Mouse (Mus musculus) spleen, adult 2 months (tissue): Measurements from ENCODE around the gene Dedd2. TPM values are rescaled to one million over a fixed set of nuclear protein-coding genes. Genes with fewer than 3 reads are reported as not detected.
A peak's percentile ranks its signal among the peaks of the same experiment; 100 is the strongest.

Source experiments
- DNase-seq, 2 experiments: peaks; one replicate each; pipeline versions ENCODE4 v3.0.0 to v3.0.0-alpha.2; 2012 to 2021; ENCODE audit warnings: low spot score in 2 of 2, low read depth in 1 of 2
- H3K27ac ChIP-seq: fragments of 200-500 bp; 2 replicates; pipeline ENCODE4 v1.5.1; 2012; ENCODE audit warnings: low read length, inconsistent platforms; ENCODE audit not compliant: insufficient read depth
- H3K27me3 ChIP-seq: fragments of 200-500 bp; 2 replicates; pipeline ENCODE4 v1.6.1; 2012; ENCODE audit warnings: mild to moderate bottlenecking, moderate library complexity, low read length, inconsistent platforms; ENCODE audit not compliant: control insufficient read depth, insufficient read depth
- H3K36me3 ChIP-seq: fragments of 200-500 bp; 2 replicates; pipeline ENCODE4 v1.6.1; 2012; ENCODE audit warnings: mild to moderate bottlenecking, low read length, inconsistent platforms; ENCODE audit not compliant: control insufficient read depth, insufficient read depth
- H3K4me1 ChIP-seq: fragments of 200-500 bp; 2 replicates; pipeline ENCODE4 v1.6.1; 2011; ENCODE audit warnings: inconsistent platforms; ENCODE audit not compliant: control insufficient read depth, insufficient read depth, insufficient read length
- H3K4me3 ChIP-seq: fragments of 200-500 bp; 2 replicates; pipeline ENCODE4 v1.5.1; 2011; ENCODE audit warnings: mild to moderate bottlenecking, inconsistent platforms; ENCODE audit not compliant: insufficient read depth, insufficient read length; ENCODE audit errors: extremely low read depth
- CTCF ChIP-seq: fragments of 200-500 bp; IDR thresholded peaks from 2 replicates; pipeline ENCODE4 v1.5.1; 2011; ENCODE audit warnings: mild to moderate bottlenecking, inconsistent platforms; ENCODE audit not compliant: insufficient read depth, insufficient read length, insufficient replicate concordance; ENCODE audit errors: extremely low read depth
- POLR2A ChIP-seq: fragments of 200-500 bp; IDR thresholded peaks from 2 replicates; pipeline ENCODE4 v1.6.1; 2011; ENCODE audit warnings: low read depth, low read length, inconsistent platforms
- WGBS: fragments of 180-500 bp; shearing (Covaris S2); methylation state at CpG from one replicate; pipeline ENCODE4 v1.1.7; 2018; 5-methylcytosine and 5-hydroxymethylcytosine counted together
- polyA plus RNA-seq: library from polyadenylated mRNA; depleted of rRNA; stranded (reverse); fragments of >200 nt; gene quantifications from 2 replicates; pipeline ENCODE4 v1.2.3, GENCODE M21; 2012

Gene Dedd2
- polyA plus RNA-seq, 1 experiment, result 77.0 TPM

DNA sequence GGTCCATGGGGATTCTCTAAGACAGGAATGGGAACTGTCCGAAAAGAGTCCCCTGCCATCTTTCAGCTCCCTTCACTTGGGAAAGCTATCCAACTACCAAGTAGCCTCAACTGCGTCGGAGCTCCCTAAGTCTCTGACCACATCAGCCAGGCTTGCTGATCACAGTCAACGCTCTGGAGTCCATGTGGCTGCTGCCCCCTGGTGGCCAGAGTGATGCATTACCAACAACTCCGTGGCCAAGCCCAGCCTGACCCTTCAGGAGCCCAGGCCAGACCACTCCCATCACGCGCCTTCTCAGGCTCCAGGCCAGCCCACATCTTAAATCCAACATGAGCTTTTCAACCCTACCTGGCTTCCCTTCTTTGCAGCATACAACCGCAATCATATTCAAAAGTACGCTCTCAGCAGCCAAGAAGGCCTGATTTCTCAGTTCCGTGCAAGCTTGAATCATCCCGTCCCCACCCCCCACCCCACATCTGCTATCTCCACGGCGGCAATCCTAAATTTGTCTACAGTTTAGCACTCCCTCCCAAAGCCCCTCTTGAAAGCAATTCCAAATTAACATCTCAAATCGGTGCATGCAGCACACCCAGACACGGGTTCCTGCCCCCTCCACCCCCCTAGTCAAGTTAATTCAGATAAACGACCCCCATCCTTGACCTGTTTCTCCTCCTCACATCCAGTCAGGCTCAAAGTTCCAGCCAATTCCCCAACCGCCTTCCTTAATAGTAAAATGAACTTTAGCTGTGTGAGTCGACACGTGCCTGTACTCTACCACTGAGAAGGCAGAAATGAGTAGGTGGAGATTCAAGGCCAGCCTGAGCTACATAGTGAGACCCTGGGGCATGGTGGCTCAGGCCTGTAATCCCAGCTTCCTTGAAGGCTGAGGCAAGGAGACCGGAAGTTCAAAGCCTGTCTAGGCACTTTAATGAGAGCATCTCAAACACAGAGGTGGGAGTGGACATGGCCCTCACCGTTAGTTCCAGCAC lies 32.5 kb downstream of the Dedd2 start:
- WGBS, result 47% methylated on average over 21 of the region's 21 CpGs
- TF ChIP-seq POLR2A, result no peak
- TF ChIP-seq CTCF, result peak; percentile 99

DNA sequence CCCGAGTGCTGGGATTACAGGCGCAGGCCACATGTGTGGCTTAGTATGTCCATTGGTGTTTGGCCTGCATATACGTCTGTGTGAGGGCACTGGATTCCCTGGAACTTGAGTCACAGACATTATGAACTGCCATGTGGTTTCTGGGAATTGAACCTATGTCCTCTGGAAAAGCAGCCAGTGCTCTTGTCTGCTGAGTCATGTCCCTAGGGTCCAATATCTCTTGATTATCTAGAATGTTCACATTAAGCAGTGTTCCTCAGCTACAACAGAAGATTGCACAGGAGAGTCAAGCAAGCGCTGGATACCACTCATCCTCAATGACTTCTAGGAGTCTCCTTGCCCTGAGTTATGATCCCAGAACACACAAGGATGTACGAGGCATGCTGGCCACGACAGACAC lies 36.3 kb downstream of the Dedd2 start:
- DNase-seq, result no peak
- H3K27me3 ChIP-seq, result peaks cover 8% of the 10 kb centered on the region
- 70% methylated on average over 6 of the region's 6 CpGs for WGBS
- H3K27ac ChIP-seq, result no peak overlapping the region
- no peaks in the 10 kb centered on the region for H3K36me3 ChIP-seq
- TF ChIP-seq CTCF, result no peak
- no peak for TF ChIP-seq POLR2A
- no peak overlapping the region for H3K4me3 ChIP-seq
- peaks cover 19% of the 10 kb centered on the region for H3K4me1 ChIP-seq

More for the DNA sequence above, 32.5 kb downstream of the Dedd2 start:
- no peak overlapping the region for H3K27ac ChIP-seq
- H3K27me3 ChIP-seq, result no peaks in the 10 kb centered on the region
- DNase-seq, result peak; percentile 44 to 82
- no peaks in the 10 kb centered on the region for H3K4me1 ChIP-seq
- H3K36me3 ChIP-seq, result no peaks in the 10 kb centered on the region
- H3K4me3 ChIP-seq, result no peak overlapping the region

DNA sequence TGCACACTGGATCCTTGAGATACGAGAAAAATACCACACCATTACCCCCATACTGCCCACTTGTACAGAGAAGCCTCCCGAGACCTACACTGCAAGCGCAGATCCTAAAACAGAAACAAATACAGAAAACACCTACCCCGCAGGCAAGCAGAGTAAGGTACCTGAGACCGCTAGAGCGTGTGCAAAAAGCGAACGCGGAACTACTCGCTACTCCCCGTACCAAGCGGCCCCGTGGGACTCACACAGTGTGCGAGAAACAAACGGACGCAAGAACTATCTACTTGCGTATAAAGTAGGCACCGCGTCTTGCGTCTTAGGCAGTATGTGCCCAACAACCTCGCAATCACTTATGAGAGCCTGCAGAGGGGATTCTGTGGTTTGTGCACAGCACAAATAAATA lies 38.6 kb downstream of the Dedd2 start:
- peak; percentile 32 to 41 for DNase-seq
- Histone ChIP-seq H3K4me1 (peaks cover 24% of the 10 kb centered on the region), H3K27me3 (peaks cover 19% of the 10 kb centered on the region), H3K36me3 (no peaks in the 10 kb centered on the region), H3K4me3 (peak overlapping the region; percentile 21; the same call in 1 of the 2 replicates), H3K27ac (no peak overlapping the region)
- 6% methylated on average over 21 of the region's 21 CpGs for WGBS
- TF ChIP-seq CTCF, result no peak
- TF ChIP-seq POLR2A, result no peak

DNA sequence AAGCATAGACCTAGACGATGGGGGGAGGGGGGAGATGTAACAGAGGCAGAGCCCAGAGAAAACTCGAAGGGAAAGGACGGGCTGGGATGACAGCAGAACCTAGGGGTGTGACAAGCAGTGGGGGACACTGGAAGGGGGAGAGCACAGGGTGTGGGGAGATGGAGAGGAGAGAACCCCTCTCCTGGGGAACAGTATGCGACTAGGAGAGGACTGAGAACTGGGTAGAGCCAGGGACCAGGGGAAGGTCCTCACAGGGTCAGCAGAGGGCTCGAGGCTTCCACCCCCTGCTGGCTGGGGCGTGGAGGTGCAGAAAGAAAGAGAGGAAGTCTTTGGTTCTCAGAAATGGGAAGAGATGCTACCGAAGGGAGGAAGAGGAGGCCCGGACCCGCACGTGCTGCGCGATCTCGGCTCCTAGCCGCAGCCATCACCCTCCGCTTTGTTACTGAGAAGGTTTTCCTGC lies 39.1 kb downstream of the Dedd2 start:
- H3K27me3 ChIP-seq, result peaks cover 19% of the 10 kb centered on the region

DNA sequence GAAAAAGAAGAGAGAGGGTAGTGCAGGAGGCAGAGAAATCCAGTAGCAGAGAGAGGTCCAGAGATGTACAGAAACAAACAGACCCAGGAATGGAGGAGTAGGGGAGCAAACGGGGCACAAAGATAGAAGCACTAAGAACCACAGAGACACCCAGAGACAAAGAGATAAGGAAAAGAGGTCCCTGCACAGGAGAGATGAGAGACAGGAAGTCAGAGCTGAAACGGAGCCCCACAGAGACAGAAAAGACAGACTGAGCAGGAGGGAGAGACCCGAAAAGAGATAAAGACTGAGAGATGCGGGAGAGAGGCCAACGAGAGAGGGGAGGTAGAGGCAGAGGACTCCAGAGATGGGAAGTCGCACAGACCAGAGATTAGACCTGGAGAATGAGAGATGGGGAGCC lies 39.9 kb downstream of the Dedd2 start:
- WGBS, result 6% methylated on average over 6 of the region's 6 CpGs
- H3K27ac ChIP-seq, result no peak overlapping the region
- H3K4me1 ChIP-seq, result peaks cover 24% of the 10 kb centered on the region
- peaks cover 19% of the 10 kb centered on the region for H3K27me3 ChIP-seq
- no peak for TF ChIP-seq POLR2A
- no peak for TF ChIP-seq CTCF
- no peaks in the 10 kb centered on the region for H3K36me3 ChIP-seq
- no peak for DNase-seq
- H3K4me3 ChIP-seq, result no peak overlapping the region

More for the DNA sequence above, 39.1 kb downstream of the Dedd2 start:
- H3K36me3 ChIP-seq, result no peaks in the 10 kb centered on the region
- WGBS, result 4% methylated on average over 15 of the region's 15 CpGs
- H3K27ac ChIP-seq, result no peak overlapping the region
- peak overlapping the region; percentile 21; the same call in 1 of the 2 replicates for H3K4me3 ChIP-seq
- peaks cover 24% of the 10 kb centered on the region for H3K4me1 ChIP-seq
- peak; percentile 92 for TF ChIP-seq CTCF
- no peak for TF ChIP-seq POLR2A
- peak in 1 of 2 experiments; percentile 73 for DNase-seq

DNA sequence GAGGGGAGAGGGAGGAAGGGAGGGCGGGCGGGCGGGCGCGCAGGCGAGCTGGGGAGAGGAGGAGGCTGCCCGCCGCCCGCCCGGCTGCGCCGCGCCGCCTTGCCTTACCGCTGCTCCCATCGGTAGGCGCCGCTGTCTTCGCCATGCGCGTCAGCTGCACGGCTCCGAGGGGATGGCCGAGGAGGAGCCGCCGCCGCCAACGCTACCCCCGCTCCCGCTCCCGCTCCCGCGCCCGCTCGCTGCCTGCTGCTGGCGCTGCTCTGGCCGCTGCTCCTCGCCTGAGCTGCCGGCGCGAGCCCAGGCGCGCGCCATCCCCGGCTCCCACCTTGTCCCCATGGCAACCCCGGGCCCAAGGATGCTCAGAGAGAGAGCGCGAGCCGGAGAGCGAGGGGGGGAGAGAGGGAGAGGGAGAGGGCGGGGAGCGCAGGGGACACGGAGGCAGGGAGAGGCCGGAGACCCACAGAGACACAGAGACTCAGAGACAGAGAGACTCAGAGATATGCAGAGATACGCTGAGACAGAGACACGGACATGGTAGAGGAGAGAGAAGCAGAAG lies 40.7 kb downstream of the Dedd2 start, which contains the start of gene Pou2f2:
Pou2f2 (minus strand) TSS at position 121 of the 556 bp plus-strand sequence.
- H3K27ac ChIP-seq, result no peak within 1 kb of the TSS
- peak in 1 of 2 experiments; percentile 71 for DNase-seq
- H3K27me3 ChIP-seq, result peaks cover 19% of the 10 kb centered on the region
- H3K4me3 ChIP-seq, result peak within 1 kb of the TSS; percentile 49; the same call in 1 of the 2 replicates
- TF ChIP-seq CTCF (no peak), POLR2A (no peak)
- H3K36me3 ChIP-seq, result no peaks in the 10 kb centered on the region
- 1% methylated on average over 52 of the region's 56 CpGs for WGBS
- H3K4me1 ChIP-seq, result peaks cover 24% of the 10 kb centered on the region
